Mouse (Mus musculus) stomach, postnatal 0 days (tissue): ENCODE data around the gene Atat1.

Experiments
- CTCF ChIP-seq: IDR thresholded peaks from 2 replicates; pipeline ENCODE4 v1.5.1; 2016; ENCODE audit warnings: antibody characterized with exemption, low read depth, mild to moderate bottlenecking, moderate library complexity
- EP300 ChIP-seq: optimal IDR thresholded peaks from 2 replicates; pipeline ENCODE3; 2016; ENCODE audit warnings: antibody characterized with exemption

DNA sequence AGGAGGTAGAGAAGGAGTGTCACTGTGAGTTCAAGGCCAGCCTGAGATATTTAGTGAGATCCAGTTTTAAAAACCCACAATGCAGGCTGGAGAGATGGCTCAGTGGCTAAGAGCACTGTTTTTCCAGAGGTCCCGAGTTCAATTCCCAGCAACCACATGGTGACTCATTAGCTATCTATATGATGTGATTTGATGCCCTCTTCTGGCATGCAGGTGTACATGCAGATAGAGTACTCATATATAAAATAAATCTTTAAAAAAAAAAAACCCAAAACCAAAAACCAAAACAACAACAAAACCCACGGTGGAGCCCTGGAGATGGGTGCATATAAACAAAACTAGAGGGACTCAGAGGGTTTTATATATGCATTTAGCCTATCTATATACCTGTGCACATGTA lies 2.3 kb downstream of the Atat1 start:
- TF ChIP-seq EP300 (no peak), CTCF (peak; percentile 57)
